Mouse (Mus musculus): ENCODE results near the gene Nt5c3. TPM values are rescaled to one million over a fixed set of nuclear protein-coding genes. Genes with fewer than 3 reads are reported as not detected.

Gene Nt5c3
- 38.4 and 83.8 TPM in 2 replicates for total RNA-seq (2014; rRNA removed)
- polyA plus RNA-seq (2015; fragmentation: Nextera tagmentation; extraction: Ambion mirVana), result 153 and 155 TPM in 2 replicates

- 4% methylated on average over 64 of the region's 64 CpGs for WGBS
- TF ChIP-seq CTCF (IDR thresholded peaks at IDR 0.05; ENCODE audit: low read depth), result no peak
- H3K9ac ChIP-seq (replicated peaks; ENCODE audit: low read length), result peak within 1 kb of the TSS; percentile 75
- DNase-seq (ENCODE audit: low spot score) (peak; percentile 98), ATAC-seq (peak; percentile 99)
- H3K27ac ChIP-seq, result peak within 1 kb of the TSS; percentile 88
- peak within 1 kb of the TSS; percentile 64 for H3K4me2 ChIP-seq (ENCODE audit: low read depth, low read length)
- H3K27me3 ChIP-seq (ENCODE audit: insufficient read depth, low read length), result no peaks in the 10 kb centered on the region
- H3K9me3 ChIP-seq (ENCODE audit: low read length), result no peaks in the 10 kb centered on the region
- H3K36me3 ChIP-seq (ENCODE audit: insufficient read depth, low read length), result no peaks in the 10 kb centered on the region
- peak within 1 kb of the TSS; percentile 69 for H3K4me3 ChIP-seq (ENCODE audit: low read length)
- 0 out of 2 replicates have a peak, but pooled peaks cover 6% of the 10 kb centered on the region for H3K4me1 ChIP-seq (ENCODE audit: insufficient read depth, low read length)
These were observed at the start of gene Nt5c3, which contains the start of gene Vmn1r4 for GRCm38 (mm10) chr6:56923726-56924707. Nt5c3 (minus strand) TSS chr6:56923932. Vmn1r4 (plus strand) TSS chr6:56924015.

- no peak for DNase-seq (ENCODE audit: low spot score)
These were observed 46.2 kb upstream of the Nt5c3 start, which contains the start of gene Vmn1r5 for GRCm38 (mm10) chr6:56969973-56970372. Vmn1r5 (plus strand) TSS chr6:56970273.

GRCm38 (mm10) chr6:56956436-56956835 is 32.7 kb upstream of the Nt5c3 start:
- Histone ChIP-seq H3K27me3 (ENCODE audit: insufficient read depth, low read length) (no peaks in the 10 kb centered on the region), H3K9ac (replicated peaks; ENCODE audit: low read length) (no peak overlapping the region), H3K4me3 (ENCODE audit: low read length) (no peak overlapping the region), H3K36me3 (ENCODE audit: insufficient read depth, low read length) (no peaks in the 10 kb centered on the region), H3K4me1 (ENCODE audit: insufficient read depth, low read length) (no peaks in the 10 kb centered on the region), H3K9me3 (ENCODE audit: low read length) (no peaks in the 10 kb centered on the region), H3K27ac (no peak overlapping the region), H3K4me2 (ENCODE audit: low read depth, low read length) (no peak overlapping the region)
- ATAC-seq (no peak), DNase-seq (ENCODE audit: low spot score) (no peak)
- no peak for TF ChIP-seq CTCF (IDR thresholded peaks at IDR 0.05; ENCODE audit: low read depth)
- WGBS, result 65% methylated on average over 5 of the region's 5 CpGs

More at GRCm38 (mm10) chr6:56969973-56970372, 46.2 kb upstream of the Nt5c3 start, which contains the start of gene Vmn1r5:
- Histone ChIP-seq H3K27ac (no peak within 1 kb of the TSS), H3K36me3 (ENCODE audit: insufficient read depth, low read length) (no peaks in the 10 kb centered on the region), H3K4me2 (ENCODE audit: low read depth, low read length) (no peak within 1 kb of the TSS), H3K27me3 (ENCODE audit: insufficient read depth, low read length) (no peaks in the 10 kb centered on the region), H3K4me1 (ENCODE audit: insufficient read depth, low read length) (no peaks in the 10 kb centered on the region), H3K4me3 (ENCODE audit: low read length) (no peak within 1 kb of the TSS), H3K9me3 (ENCODE audit: low read length) (no peaks in the 10 kb centered on the region), H3K9ac (replicated peaks; ENCODE audit: low read length) (no peak within 1 kb of the TSS)
- TF ChIP-seq CTCF (IDR thresholded peaks at IDR 0.05; ENCODE audit: low read depth), result no peak
- no peak for ATAC-seq

GRCm38 (mm10) chr6:56934366-56934765 is 10.6 kb upstream of the Nt5c3 start:
- H3K36me3 ChIP-seq (ENCODE audit: insufficient read depth, low read length), result no peaks in the 10 kb centered on the region
- no peak overlapping the region for H3K4me3 ChIP-seq (ENCODE audit: low read length)
- no peak for TF ChIP-seq CTCF (IDR thresholded peaks at IDR 0.05; ENCODE audit: low read depth)
- H3K27ac ChIP-seq, result no peak overlapping the region
- DNase-seq (ENCODE audit: low spot score) (no peak), ATAC-seq (no peak)
- no peak overlapping the region for H3K4me2 ChIP-seq (ENCODE audit: low read depth, low read length)
- no peaks in the 10 kb centered on the region for H3K27me3 ChIP-seq (ENCODE audit: insufficient read depth, low read length)
- H3K4me1 ChIP-seq (ENCODE audit: insufficient read depth, low read length), result no peaks in the 10 kb centered on the region
- no peaks in the 10 kb centered on the region for H3K9me3 ChIP-seq (ENCODE audit: low read length)
- WGBS, result 86% methylated on average over 4 of the region's 4 CpGs
- no peak overlapping the region for H3K9ac ChIP-seq (replicated peaks; ENCODE audit: low read length)

- 66% methylated on average over 2 of the region's 2 CpGs for WGBS
- Histone ChIP-seq H3K4me1 (ENCODE audit: insufficient read depth, low read length) (no peaks in the 10 kb centered on the region), H3K36me3 (ENCODE audit: insufficient read depth, low read length) (no peaks in the 10 kb centered on the region), H3K4me2 (ENCODE audit: low read depth, low read length) (no peak overlapping the region), H3K9ac (replicated peaks; ENCODE audit: low read length) (no peak overlapping the region), H3K9me3 (ENCODE audit: low read length) (no peaks in the 10 kb centered on the region), H3K4me3 (ENCODE audit: low read length) (no peak overlapping the region), H3K27me3 (ENCODE audit: insufficient read depth, low read length) (no peaks in the 10 kb centered on the region), H3K27ac (no peak overlapping the region)
- ATAC-seq (no peak), DNase-seq (ENCODE audit: low spot score) (no peak)
- TF ChIP-seq CTCF (IDR thresholded peaks at IDR 0.05; ENCODE audit: low read depth), result no peak
These were observed 8.7 kb upstream of the Nt5c3 start for GRCm38 (mm10) chr6:56932464-56932863.

- no peak for DNase-seq (ENCODE audit: low spot score)
- H3K36me3 ChIP-seq (ENCODE audit: insufficient read depth, low read length), result no peaks in the 10 kb centered on the region
- H3K27ac ChIP-seq, result no peak overlapping the region
- H3K9ac ChIP-seq (replicated peaks; ENCODE audit: low read length), result no peak overlapping the region
- H3K9me3 ChIP-seq (ENCODE audit: low read length), result no peaks in the 10 kb centered on the region
- 75% methylated on average over 4 of the region's 4 CpGs for WGBS
- ATAC-seq, result no peak
- no peak overlapping the region for H3K4me3 ChIP-seq (ENCODE audit: low read length)
- H3K4me1 ChIP-seq (ENCODE audit: insufficient read depth, low read length), result no peaks in the 10 kb centered on the region
- no peaks in the 10 kb centered on the region for H3K27me3 ChIP-seq (ENCODE audit: insufficient read depth, low read length)
- H3K4me2 ChIP-seq (ENCODE audit: low read depth, low read length), result no peak overlapping the region
- TF ChIP-seq CTCF (IDR thresholded peaks at IDR 0.05; ENCODE audit: low read depth), result no peak
These were observed 8.1 kb upstream of the Nt5c3 start for GRCm38 (mm10) chr6:56931648-56932415.
